Mouse (Mus musculus) c-Kit-negative CD71-positive TER-119-positive erythroid progenitor cells, embryonic 14.5 days (primary cell): ENCODE results near the gene Zbtb39.

Experiments
- DNase-seq: peaks from one replicate; pipeline ENCODE4 v3.0.0-alpha.2; 2013; ENCODE audit warnings: low read depth, low spot score

The Zbtb39 gene

GRCm38 (mm10) chr10:127739083-127739660 lies at the start of gene Zbtb39:
TSS of gene Zbtb39 (plus strand) at chr10:127739538.
- no peak for DNase-seq

DNA sequence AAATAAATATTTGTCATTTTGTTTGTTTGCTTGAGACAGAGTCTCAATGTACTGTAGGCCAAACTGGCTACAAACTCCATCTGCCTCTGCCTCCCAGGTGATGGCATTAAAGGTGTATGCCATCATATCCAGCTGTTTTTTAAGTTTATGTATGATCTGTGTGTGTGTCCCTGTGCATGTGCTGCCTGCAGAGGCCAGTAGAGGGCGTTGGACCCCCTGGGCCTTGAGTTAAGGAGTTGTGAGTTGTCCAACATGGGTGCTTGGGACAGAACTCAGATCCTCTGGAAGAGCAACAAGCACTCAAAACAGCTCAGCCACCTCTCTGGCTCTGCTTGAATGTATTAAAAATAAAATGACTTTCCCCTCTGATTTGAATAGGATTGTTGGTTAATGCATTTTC lies 48.3 kb upstream of the Zbtb39 start:
- DNase-seq: no peak

- no peak for DNase-seq
These were observed 44.7 kb upstream of the Zbtb39 start for GRCm38 (mm10) chr10:127694636-127695035.

GRCm38 (mm10) chr10:127695775-127696174 lies 43.6 kb upstream of the Zbtb39 start:
- DNase-seq: no peak

DNA sequence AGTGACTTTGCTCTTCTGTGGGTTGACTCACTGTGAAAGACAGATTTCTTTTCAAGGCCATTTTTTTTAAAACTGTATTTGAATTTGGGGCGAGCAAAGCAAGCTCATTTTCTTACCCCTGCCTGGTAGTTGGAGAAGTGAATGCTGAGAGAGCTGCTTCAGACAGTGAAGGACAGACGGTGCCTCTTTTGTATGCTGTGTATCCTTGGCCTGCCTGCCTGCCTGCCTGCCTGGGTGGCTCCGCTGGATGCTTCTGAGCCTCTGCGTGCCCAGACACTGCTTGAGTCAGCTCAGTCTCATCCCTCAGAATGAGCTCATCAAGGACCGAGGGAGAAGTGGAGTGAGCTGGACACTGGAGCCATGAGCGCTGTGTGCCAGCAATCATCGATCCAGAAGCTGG lies 40.4 kb upstream of the Zbtb39 start:
- no peak for DNase-seq

DNA sequence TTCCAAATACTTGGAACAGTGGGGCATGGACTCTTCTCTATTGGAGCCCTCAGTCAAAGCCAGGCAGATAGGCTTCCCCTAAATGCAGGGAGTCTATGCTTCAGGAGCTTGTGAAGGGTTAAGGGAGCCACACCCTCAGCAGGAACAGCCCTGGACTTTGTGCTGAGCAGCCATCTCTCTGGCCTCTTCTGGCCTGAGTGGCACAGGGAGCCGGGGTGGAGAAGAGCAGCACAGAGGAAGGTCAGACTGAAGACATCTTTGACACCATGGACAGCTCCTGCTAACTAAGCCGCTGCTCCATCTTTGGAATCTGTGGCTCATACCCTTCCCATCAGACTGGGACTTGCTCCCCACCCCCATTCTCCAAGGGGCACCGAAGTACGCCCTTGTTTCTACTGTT lies 36.0 kb upstream of the Zbtb39 start:
- DNase-seq: no peak

DNA sequence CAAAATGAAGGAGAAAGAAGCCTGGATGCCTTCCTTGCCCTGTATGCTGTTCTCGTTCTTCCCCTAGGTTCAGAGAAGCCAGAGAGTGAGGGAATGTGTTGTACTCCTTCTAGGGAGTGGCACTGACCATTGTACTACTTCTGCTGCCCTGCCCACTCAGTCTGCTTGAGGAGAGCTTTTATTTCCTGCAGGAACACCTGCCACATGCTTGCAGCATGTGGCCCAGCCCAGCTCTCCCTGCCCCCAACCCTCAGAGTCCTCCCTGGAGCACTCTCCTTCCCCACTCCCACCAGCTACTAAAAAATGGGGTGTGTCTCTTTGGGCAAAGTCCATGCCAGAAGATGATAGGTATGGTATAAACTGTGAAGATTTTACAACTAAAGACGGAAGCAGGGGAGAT lies 35.0 kb upstream of the Zbtb39 start:
- no peak for DNase-seq

GRCm38 (mm10) chr10:127704766-127705220 lies 34.5 kb upstream of the Zbtb39 start, which contains the start of gene Myo1a:
TSS of gene Myo1a (plus strand) at chr10:127705170.
- no peak for DNase-seq

DNA sequence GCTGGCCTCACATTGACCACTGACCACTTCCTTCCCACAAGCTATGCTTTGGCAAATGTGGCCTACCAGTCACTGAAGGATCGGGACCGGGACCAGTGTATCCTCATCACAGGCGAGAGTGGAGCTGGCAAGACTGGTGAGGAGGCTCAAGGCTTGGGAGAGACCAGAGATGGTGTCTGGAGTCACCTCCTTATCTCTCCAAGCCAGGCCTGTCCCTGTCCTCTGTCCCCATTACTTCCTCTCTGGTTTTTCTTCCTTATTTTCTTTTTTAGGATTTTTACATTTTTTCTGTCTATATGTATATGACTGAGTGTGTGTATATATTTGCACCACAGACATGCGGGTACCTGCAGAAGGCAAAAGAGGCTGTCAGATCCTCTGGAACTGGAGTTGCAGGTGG lies 33.6 kb upstream of the Zbtb39 start:
- no peak for DNase-seq

DNA sequence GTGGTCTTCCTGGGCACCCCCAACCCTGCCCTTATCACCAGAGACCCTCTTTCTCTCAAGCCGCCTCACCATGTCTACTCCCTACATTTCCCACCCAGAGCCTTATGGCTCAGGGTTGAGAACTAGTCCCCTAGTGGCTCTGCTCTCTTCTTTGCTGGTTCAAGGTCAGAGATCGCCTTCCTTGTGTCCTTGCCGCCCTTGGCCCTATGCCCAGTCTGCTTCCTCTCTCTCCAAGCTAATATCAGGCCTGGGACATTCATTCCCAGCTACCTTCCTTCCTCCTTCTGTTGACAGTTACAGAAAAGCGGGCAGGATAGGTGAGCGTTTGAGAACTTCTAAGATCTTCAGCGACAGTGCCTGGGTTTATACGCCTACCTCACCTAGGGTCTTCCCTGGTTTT lies 31.6 kb upstream of the Zbtb39 start:
- DNase-seq: no peak

- no peak for DNase-seq
These were observed 30.4 kb upstream of the Zbtb39 start for GRCm38 (mm10) chr10:127708850-127709370.

DNA sequence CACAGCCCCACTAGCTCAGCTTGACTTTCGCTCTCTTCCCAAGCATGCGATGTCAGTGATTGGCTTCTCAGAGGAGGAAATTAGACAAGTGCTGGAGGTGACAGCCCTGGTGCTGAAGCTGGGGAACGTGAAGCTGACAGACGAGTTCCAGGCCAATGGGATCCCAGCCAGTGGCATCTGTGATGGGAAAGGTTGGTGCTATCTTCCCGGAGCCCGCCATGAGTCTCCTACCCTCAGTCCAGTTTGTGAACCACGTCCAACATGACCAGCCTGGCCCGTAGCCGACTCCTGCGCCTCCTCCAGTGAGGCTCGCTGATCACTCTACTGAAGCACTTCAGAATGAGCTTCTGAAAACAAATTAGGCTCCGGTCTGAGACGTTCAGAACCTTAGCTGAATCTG lies 29.0 kb upstream of the Zbtb39 start:
- no peak for DNase-seq

DNA sequence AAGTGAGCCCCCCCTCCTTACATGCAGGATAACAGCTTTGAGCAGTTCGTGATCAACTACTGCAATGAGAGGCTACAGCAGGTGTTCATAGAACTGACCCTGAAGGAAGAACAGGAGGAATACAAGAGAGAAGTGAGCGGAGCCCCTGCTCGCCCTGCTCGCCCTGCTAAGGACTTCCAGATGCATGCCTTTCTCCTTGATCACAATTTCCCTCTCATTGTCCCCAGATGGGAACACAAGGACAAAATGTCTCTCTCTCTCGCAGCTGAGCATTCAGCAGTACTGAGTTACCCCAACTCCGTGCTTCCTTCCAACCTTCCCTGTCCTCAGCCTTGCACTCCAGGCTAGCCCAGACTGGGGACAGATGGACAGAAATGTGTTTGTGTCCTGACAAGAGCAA lies 26.6 kb upstream of the Zbtb39 start:
- no peak for DNase-seq

GRCm38 (mm10) chr10:127721671-127722418 lies 17.5 kb upstream of the Zbtb39 start:
- DNase-seq: no peak

DNA sequence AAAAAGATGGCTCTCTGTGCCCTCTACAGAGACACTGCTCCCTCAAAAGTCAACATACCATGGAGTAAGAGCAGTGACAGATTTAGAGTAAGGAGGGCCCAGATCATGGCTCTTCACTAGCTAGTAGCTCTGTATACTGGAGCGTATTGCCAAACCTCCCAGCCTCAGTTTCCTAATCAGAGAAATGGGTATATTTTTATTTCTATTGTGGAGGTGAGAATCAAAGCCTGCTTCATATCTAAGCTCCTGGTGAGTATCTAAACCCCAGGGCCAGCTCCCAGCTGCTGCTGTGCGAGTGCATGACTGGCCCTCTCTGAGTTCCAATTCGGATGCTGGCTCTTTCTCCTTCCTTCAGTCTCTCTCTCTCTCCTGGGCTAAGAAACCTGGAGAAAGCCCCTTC lies 15.2 kb upstream of the Zbtb39 start, which contains the start of gene Tac2:
Gene Tac2 (plus strand): TSS at position 301 of the 400 bp plus-strand sequence.
- DNase-seq: no peak

- no peak for DNase-seq
These were observed 14.2 kb upstream of the Zbtb39 start for GRCm38 (mm10) chr10:127725136-127725535.

- DNase-seq: no peak
These were observed 10.9 kb upstream of the Zbtb39 start for GRCm38 (mm10) chr10:127728437-127728836.

- no peak for DNase-seq
These were observed 8.9 kb upstream of the Zbtb39 start for GRCm38 (mm10) chr10:127730285-127730932.

DNA sequence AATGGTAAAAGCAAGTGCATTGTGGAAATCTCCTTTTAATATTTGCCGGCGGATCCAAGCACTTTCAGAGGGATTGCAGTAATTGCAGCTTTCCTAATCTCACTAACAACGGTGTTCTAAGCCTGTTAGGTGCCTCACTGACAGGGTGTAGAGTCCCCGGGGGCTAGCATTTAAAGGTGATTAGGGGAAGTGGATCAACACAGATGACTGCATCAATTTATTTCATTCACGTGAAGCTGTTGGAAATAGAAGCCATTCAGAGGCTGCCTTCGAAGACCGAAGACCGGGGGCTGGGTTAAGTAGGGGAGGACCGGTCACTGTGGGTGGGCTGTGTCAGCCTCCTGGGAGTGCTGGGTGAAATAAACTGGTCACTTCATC lies 8.4 kb upstream of the Zbtb39 start:
- DNase-seq: no peak

DNA sequence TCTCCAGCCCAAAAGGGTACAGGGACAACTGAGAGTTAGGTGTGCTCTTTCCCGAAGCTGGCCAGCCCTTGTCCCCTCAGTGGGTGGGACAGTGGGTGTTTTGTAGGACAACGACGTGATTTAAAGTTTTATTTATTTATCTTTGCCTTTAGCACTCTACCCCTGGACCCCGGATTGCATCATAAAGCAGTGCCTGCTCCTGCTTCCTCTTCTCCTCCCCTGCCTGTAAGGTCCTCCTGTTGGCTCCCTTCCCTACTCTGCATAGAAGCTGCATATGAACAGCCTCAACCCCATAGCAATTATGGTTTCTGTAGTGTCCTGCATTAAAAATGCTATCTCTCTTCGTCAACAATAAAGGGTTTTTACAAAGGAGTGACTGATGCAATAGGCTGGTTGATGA lies 7.9 kb upstream of the Zbtb39 start:
- no peak for DNase-seq

DNA sequence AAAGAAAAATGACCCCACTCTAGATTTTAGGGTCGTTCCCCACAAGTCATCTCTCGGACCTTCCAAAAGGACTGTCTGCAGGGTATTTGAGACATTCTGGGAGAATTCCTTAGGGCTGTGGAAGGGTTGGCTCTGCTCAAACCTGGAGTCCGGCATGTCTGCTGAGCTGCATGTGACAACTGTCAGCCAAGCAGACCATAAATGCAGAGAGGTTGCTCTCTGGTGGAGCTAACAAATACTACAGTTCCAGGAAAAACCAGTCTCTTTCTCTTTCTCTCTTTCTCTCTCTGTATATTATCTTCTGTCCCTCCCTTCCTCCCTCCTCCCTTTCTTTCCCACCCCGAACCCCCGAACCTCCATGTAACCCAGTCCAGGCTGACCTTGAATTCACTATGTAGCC lies 4.9 kb upstream of the Zbtb39 start:
- no peak for DNase-seq

- DNase-seq: no peak
These were observed 3.1 kb upstream of the Zbtb39 start for GRCm38 (mm10) chr10:127736266-127736665.

GRCm38 (mm10) chr10:127736916-127737315 lies 2.4 kb upstream of the Zbtb39 start:
- no peak for DNase-seq
